Mouse (Mus musculus) 416B (cell line): ENCODE measurements around the gene Clk4.

Experiments used
- DNase-seq: peaks from one replicate; pipeline ENCODE4 v3.0.0; 2011; ENCODE audit warnings: low read depth

Clk4 gene

GRCm38 (mm10) chr11:51261680-51262219 is at the start of gene Clk4:
Clk4 (plus strand) TSS chr11:51261730.
- no peak for DNase-seq

- peak; percentile 8 for DNase-seq
Measured at GRCm38 (mm10) chr11:51214021-51214420, 47.5 kb upstream of the Clk4 start.

- no peak for DNase-seq
Measured at GRCm38 (mm10) chr11:51219396-51219980, 42.0 kb upstream of the Clk4 start.

GRCm38 (mm10) chr11:51220308-51220707 is 41.2 kb upstream of the Clk4 start, which contains the start of gene Gm12569:
Gm12569 (plus strand) TSS chr11:51220473.
- DNase-seq, result no peak

GRCm38 (mm10) chr11:51227104-51227503 is 34.4 kb upstream of the Clk4 start:
- DNase-seq, result no peak

GRCm38 (mm10) chr11:51234626-51235025 is 26.9 kb upstream of the Clk4 start:
- DNase-seq, result no peak

- DNase-seq, result peak; percentile 25
Measured at GRCm38 (mm10) chr11:51242897-51243296, 18.6 kb upstream of the Clk4 start.

- peak; percentile 29 for DNase-seq
Measured at GRCm38 (mm10) chr11:51257006-51257405, 4.5 kb upstream of the Clk4 start.

- DNase-seq, result peak; percentile 98
Measured at GRCm38 (mm10) chr11:51262342-51263285, 1.1 kb downstream of the Clk4 start, which contains the start of gene BC049762. BC049762 (minus strand) TSS chr11:51263046.

- DNase-seq, result peak; percentile 59
Measured at GRCm38 (mm10) chr11:51263286-51263831, 1.8 kb downstream of the Clk4 start.

- peak; percentile 93 for DNase-seq
Measured at GRCm38 (mm10) chr11:51264352-51264751, 2.8 kb downstream of the Clk4 start.

GRCm38 (mm10) chr11:51265326-51265725 is 3.8 kb downstream of the Clk4 start:
- peak; percentile 58 for DNase-seq

GRCm38 (mm10) chr11:51274418-51274817 is 12.9 kb downstream of the Clk4 start:
- no peak for DNase-seq

- no peak for DNase-seq
Measured at GRCm38 (mm10) chr11:51289564-51290041, 28.1 kb downstream of the Clk4 start, which contains the start of gene Col23a1. Col23a1 (plus strand) TSS chr11:51289920.

GRCm38 (mm10) chr11:51290066-51290955 is 28.8 kb downstream of the Clk4 start:
- no peak for DNase-seq

GRCm38 (mm10) chr11:51293956-51294530 is 32.5 kb downstream of the Clk4 start:
- DNase-seq, result no peak

GRCm38 (mm10) chr11:51295742-51296141 is 34.2 kb downstream of the Clk4 start:
- DNase-seq, result no peak

- no peak for DNase-seq
Measured at GRCm38 (mm10) chr11:51298691-51299090, 37.2 kb downstream of the Clk4 start.

- no peak for DNase-seq
Measured at GRCm38 (mm10) chr11:51302396-51302795, 40.9 kb downstream of the Clk4 start.

GRCm38 (mm10) chr11:51303981-51304553 is 42.5 kb downstream of the Clk4 start:
- no peak for DNase-seq
